8 mouse cellular contexts compared by ENCODE assay signal in genomic region chr7:83813993-83814392, GRCm38 (mm10). TPM values are rescaled to one million over a fixed set of nuclear protein-coding genes. Genes with fewer than 3 reads are reported as not detected.
DNase-seq lines count a peak whose midpoint lies in the region; ATAC-seq and TF ChIP-seq lines count a peak whose summit lies in the region.

No protein-coding gene starts in this region.

- H3K4me1 ChIP-seq in hindbrain, postnatal 0 days (ENCODE audit: insufficient read depth, low read length), result no peaks in the 10 kb centered on the region; the same call in none of the 2 replicates
- H3K4me1 ChIP-seq in liver, embryonic 12.5 days, result peaks cover 16% of the 10 kb centered on the region; the same call in 1 of the 2 replicates
- peaks cover 25% of the 10 kb centered on the region for H3K4me1 ChIP-seq in neural tube, embryonic 13.5 days (replicated peaks)

- 18% methylated on average over 4 of the region's 4 CpGs for WGBS in hindbrain, postnatal 0 days
- WGBS in liver, embryonic 12.5 days (ENCODE audit: insufficient replicate concordance), result 25% methylated on average over 4 of the region's 4 CpGs
- WGBS in neural tube, embryonic 13.5 days, result 16% methylated on average over 4 of the region's 4 CpGs

- H3K27me3 ChIP-seq in hindbrain, postnatal 0 days (ENCODE audit: insufficient read depth, low read length), result no peaks in the 10 kb centered on the region
- no peaks in the 10 kb centered on the region for H3K27me3 ChIP-seq in liver, embryonic 12.5 days (replicated peaks)
- H3K27me3 ChIP-seq in neural tube, embryonic 13.5 days, result no peaks in the 10 kb centered on the region

- peak overlapping the region; percentile 51; the same call in 1 of the 2 replicates for H3K27ac ChIP-seq in hindbrain, postnatal 0 days
- H3K27ac ChIP-seq in liver, embryonic 12.5 days, result peak overlapping the region; percentile 33; the same call in 1 of the 2 replicates
- peak overlapping the region; percentile 65 for H3K27ac ChIP-seq in neural tube, embryonic 13.5 days (replicated peaks)

- no peak for ATAC-seq in hindbrain, postnatal 0 days
- ATAC-seq in liver, embryonic 12.5 days, result no peak
- peak; percentile 61; the same call in 1 of the 2 replicates for ATAC-seq in neural tube, embryonic 13.5 days (ENCODE audit: low read depth)
- no peak for ATAC-seq in monocyte, adult 5-6 weeks (replicated peaks; ENCODE audit: insufficient number of reproducible peaks, low FRiP score, low TSS enrichment, poor library complexity, severe bottlenecking)
- ATAC-seq in megakaryocyte-erythroid progenitor cell, adult 5-6 weeks (replicated peaks; ENCODE audit: low FRiP score, low TSS enrichment, poor library complexity, severe bottlenecking), result no peak

- no peak for TF ChIP-seq POLR2A in brain, embryonic 14.5 days (IDR thresholded peaks at IDR 0.05; ENCODE audit: borderline replicate concordance, extremely low read depth, insufficient read depth, insufficient read length, poor library complexity, severe bottlenecking)

- H3K4me2 ChIP-seq in hindbrain, postnatal 0 days (ENCODE audit: low read depth, low read length), result no peak overlapping the region
- H3K4me2 ChIP-seq in liver, embryonic 12.5 days, result 0 out of 2 replicates have a peak overlapping the region, but pooled peaks have one; percentile 9
- H3K4me2 ChIP-seq in neural tube, embryonic 13.5 days, result no peak overlapping the region

- H3K36me3 ChIP-seq in hindbrain, postnatal 0 days (ENCODE audit: insufficient read depth, low read length), result no peaks in the 10 kb centered on the region
- H3K36me3 ChIP-seq in liver, embryonic 12.5 days, result no peaks in the 10 kb centered on the region
- no peaks in the 10 kb centered on the region for H3K36me3 ChIP-seq in neural tube, embryonic 13.5 days

- DNase-seq in adipocyte (ENCODE audit: low spot score), result peak; percentile 22
- DNase-seq in brain, embryonic 14.5 days (ENCODE audit: low read depth), result peak; percentile 39
- DNase-seq in gastrocnemius, adult 8-10 months (ENCODE audit: low spot score in 2 of 2), result peak; percentile 47 to 50
- DNase-seq in hindbrain, postnatal 0 days (ENCODE audit: low spot score), result peak; percentile 6

- H3K9ac ChIP-seq in hindbrain, postnatal 0 days (replicated peaks; ENCODE audit: low read length), result no peak overlapping the region
- H3K9ac ChIP-seq in liver, embryonic 12.5 days, result no peak overlapping the region
- no peak overlapping the region for H3K9ac ChIP-seq in neural tube, embryonic 13.5 days

- TF ChIP-seq CTCF in brain, embryonic 14.5 days (IDR thresholded peaks at IDR 0.05; ENCODE audit: borderline replicate concordance, extremely low read depth, insufficient read depth, insufficient read length), result no peak
- no peak for TF ChIP-seq CTCF in hindbrain, postnatal 0 days (IDR thresholded peaks at IDR 0.05; ENCODE audit: low read depth)

- no peak overlapping the region for H3K4me3 ChIP-seq in hindbrain, postnatal 0 days (ENCODE audit: low read length)
- no peak overlapping the region for H3K4me3 ChIP-seq in liver, embryonic 12.5 days
- no peak overlapping the region for H3K4me3 ChIP-seq in neural tube, embryonic 13.5 days

- no peaks in the 10 kb centered on the region for H3K9me3 ChIP-seq in hindbrain, postnatal 0 days (ENCODE audit: low read length)
- H3K9me3 ChIP-seq in liver, embryonic 12.5 days (replicated peaks), result no peaks in the 10 kb centered on the region
- H3K9me3 ChIP-seq in neural tube, embryonic 13.5 days, result no peaks in the 10 kb centered on the region

RNA-seq across cellular contexts. Expression of gene Cfap161, which starts 19.3 kb away (rescaled TPM):
- 0.45 and 0.52 TPM in 2 replicates for polyA plus RNA-seq in brain, embryonic 14.5 days (2012; rRNA removed)
- total RNA-seq in gastrocnemius, adult 8-10 months (2022), result not detected
- 1.2 and 2.5 TPM in 2 replicates for total RNA-seq in hindbrain, postnatal 0 days (2014; rRNA removed)
- 2.1 and 2.2 TPM in 2 replicates for polyA plus RNA-seq in hindbrain, postnatal 0 days (2015; fragmentation: Nextera tagmentation; extraction: Ambion mirVana)
- not detected in 2 replicates for polyA plus RNA-seq in liver, embryonic 12.5 days (2016; fragmentation: Nextera tagmentation; extraction: Ambion mirVana)
- 0.33 TPM in 1 of 2 replicates, not detected in the other for polyA plus RNA-seq in neural tube, embryonic 13.5 days (2015; fragmentation: Nextera tagmentation; extraction: Ambion mirVana)
- 2.0 TPM in 1 of 3 replicates, not detected in the others for total RNA-seq in monocyte, adult 5-6 weeks (2017)
- not detected in 2 replicates for total RNA-seq in megakaryocyte-erythroid progenitor cell, adult 5-6 weeks (2014; fragmentation: Nextera tagmentation)
- total RNA-seq in megakaryocyte-erythroid progenitor cell, adult 5-6 weeks (2017), result not detected in 2 replicates
